Mouse (Mus musculus): ENCODE results near the gene Cfap126. TPM values are rescaled to one million over a fixed set of nuclear protein-coding genes. Genes with fewer than 3 reads are reported as not detected.

Gene Cfap126
- polyA plus RNA-seq, 1 experiment from 2014 or later: 2.6 TPM

DNA sequence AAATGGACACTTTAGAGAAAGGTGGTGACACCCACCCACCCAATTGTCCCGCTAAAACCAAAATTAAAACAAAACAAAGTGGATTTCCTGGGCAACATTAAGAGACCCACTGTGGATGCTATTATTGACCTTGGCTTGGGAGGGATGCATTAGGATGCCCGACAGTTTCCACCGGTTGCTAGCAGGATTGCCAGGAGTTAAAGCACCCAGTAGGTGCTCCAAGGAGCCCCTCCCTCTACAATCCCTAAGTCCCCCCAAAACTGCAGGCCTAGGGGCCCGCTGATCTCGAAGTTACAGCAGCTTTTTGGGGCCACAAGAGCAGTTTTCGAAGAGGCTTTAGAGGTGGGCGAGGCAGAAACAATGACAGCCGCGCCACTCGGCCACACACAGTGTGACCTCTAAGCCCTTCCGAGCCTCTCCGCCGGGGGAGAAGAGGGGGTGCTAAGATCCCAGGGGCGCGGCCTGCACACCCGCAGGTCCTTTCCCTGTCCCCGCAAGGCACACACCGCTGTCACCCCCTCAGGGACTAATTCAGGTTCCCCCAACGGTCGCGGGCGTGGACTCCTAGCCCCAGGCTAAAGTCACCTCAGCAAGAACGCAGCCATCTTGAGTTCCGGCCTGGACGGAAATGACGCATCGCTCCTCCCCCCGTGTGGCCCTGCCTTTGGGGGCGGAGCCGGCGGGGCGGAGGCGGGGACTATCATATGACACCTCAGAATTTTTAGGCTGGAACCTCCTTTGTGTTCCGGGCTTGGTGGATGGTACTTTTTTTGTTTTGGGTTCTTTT is 36.4 kb downstream of the Cfap126 start, which contains the start of the genes Sdhc and Mpz:
Sdhc (minus strand) TSS at position 630 of the 787 bp plus-strand sequence.
Mpz (plus strand) TSS at position 738 of the 787 bp plus-strand sequence.
- Histone ChIP-seq H3K4me1 (ENCODE audit: control insufficient read depth, insufficient read depth, low read length) (peaks cover 13% of the 10 kb centered on the region), H3K9me3 (ENCODE audit: control insufficient read depth, low read depth, low read length) (no peaks in the 10 kb centered on the region), H3K27me3 (ENCODE audit: control insufficient read depth, insufficient read depth, low read length) (no peaks in the 10 kb centered on the region), H3K4me2 (replicated peaks; ENCODE audit: low read depth, low read length) (peak within 1 kb of the TSS; percentile 69), H3K9ac (replicated peaks; ENCODE audit: low read depth, low read length) (peak within 1 kb of the TSS; percentile 84), H3K36me3 (ENCODE audit: control insufficient read depth, insufficient read depth, low read length) (peaks cover 4% of the 10 kb centered on the region; the same call in 1 of the 2 replicates), H3K4me3 (ENCODE audit: low read depth, low read length) (peak within 1 kb of the TSS; percentile 97), H3K27ac (ENCODE audit: low read length) (peak within 1 kb of the TSS; percentile 75)
- peak; percentile 95 for ATAC-seq (ENCODE audit: insufficient number of reproducible peaks, insufficient read depth, low FRiP score, low read depth)
- WGBS: under 1% methylated on average over 34 of the region's 34 CpGs

DNA sequence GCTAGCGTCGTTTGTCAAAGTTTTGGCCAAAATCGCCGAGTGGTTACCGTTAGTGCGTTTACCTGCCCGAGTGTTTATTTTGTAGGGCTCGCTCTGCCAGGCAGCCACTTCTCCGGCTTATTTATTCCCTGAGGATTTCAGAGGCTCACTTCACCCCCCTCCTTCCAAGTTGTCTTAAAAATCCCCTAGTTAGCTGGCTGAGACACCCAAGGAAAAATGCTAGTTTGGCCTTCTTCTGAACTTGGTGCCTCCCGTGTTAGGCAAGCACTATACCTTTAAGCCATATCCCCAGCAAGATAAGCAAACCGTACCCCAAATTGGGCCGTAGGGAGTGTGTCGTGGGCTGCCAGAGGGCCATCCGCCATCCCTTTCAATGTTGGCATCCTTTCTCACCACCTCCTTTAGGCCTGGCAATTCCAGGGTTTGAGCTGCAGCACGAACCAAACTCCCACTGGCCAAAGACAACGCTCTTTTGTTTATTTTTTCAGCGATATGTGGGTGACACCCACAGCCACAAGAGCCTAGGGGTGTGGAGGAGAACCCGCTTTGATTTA is 37.2 kb downstream of the Cfap126 start:
- no peak for ATAC-seq (ENCODE audit: insufficient number of reproducible peaks, insufficient read depth, low FRiP score, low read depth)
- Histone ChIP-seq H3K4me3 (ENCODE audit: low read depth, low read length) (peak overlapping the region; percentile 97), H3K36me3 (ENCODE audit: control insufficient read depth, insufficient read depth, low read length) (no peaks in the 10 kb centered on the region), H3K27me3 (ENCODE audit: control insufficient read depth, insufficient read depth, low read length) (no peaks in the 10 kb centered on the region), H3K4me1 (ENCODE audit: control insufficient read depth, insufficient read depth, low read length) (peaks cover 13% of the 10 kb centered on the region), H3K27ac (ENCODE audit: low read length) (peak overlapping the region; percentile 75), H3K4me2 (replicated peaks; ENCODE audit: low read depth, low read length) (peak overlapping the region; percentile 69), H3K9me3 (ENCODE audit: control insufficient read depth, low read depth, low read length) (no peaks in the 10 kb centered on the region), H3K9ac (replicated peaks; ENCODE audit: low read depth, low read length) (peak overlapping the region; percentile 38; the same call in 1 of the 2 replicates)
- WGBS: 2% methylated on average over 18 of the region's 18 CpGs

- H3K9ac ChIP-seq (replicated peaks; ENCODE audit: low read depth, low read length): no peak overlapping the region
- WGBS: 78% methylated on average over 4 of the region's 4 CpGs
- peaks cover 13% of the 10 kb centered on the region for H3K4me1 ChIP-seq (ENCODE audit: control insufficient read depth, insufficient read depth, low read length)
- H3K9me3 ChIP-seq (ENCODE audit: control insufficient read depth, low read depth, low read length): no peaks in the 10 kb centered on the region
- no peak overlapping the region for H3K27ac ChIP-seq (ENCODE audit: low read length)
- no peaks in the 10 kb centered on the region for H3K27me3 ChIP-seq (ENCODE audit: control insufficient read depth, insufficient read depth, low read length)
- no peak overlapping the region for H3K4me2 ChIP-seq (replicated peaks; ENCODE audit: low read depth, low read length)
- H3K4me3 ChIP-seq (ENCODE audit: low read depth, low read length): no peak overlapping the region
- no peak for ATAC-seq (ENCODE audit: insufficient number of reproducible peaks, insufficient read depth, low FRiP score, low read depth)
- no peaks in the 10 kb centered on the region for H3K36me3 ChIP-seq (ENCODE audit: control insufficient read depth, insufficient read depth, low read length)
Measured at GRCm38 (mm10) chr1:171151966-171152365, 38.2 kb downstream of the Cfap126 start.

- no peak for ATAC-seq (ENCODE audit: insufficient number of reproducible peaks, insufficient read depth, low FRiP score, low read depth)
- H3K36me3 ChIP-seq (ENCODE audit: control insufficient read depth, insufficient read depth, low read length): no peaks in the 10 kb centered on the region
- no peaks in the 10 kb centered on the region for H3K9me3 ChIP-seq (ENCODE audit: control insufficient read depth, low read depth, low read length)
- 0 out of 2 replicates have a peak, but pooled peaks cover 8% of the 10 kb centered on the region for H3K4me1 ChIP-seq (ENCODE audit: control insufficient read depth, insufficient read depth, low read length)
- no peak overlapping the region for H3K27ac ChIP-seq (ENCODE audit: low read length)
- H3K4me3 ChIP-seq (ENCODE audit: low read depth, low read length): no peak overlapping the region
- no peaks in the 10 kb centered on the region for H3K27me3 ChIP-seq (ENCODE audit: control insufficient read depth, insufficient read depth, low read length)
- H3K4me2 ChIP-seq (replicated peaks; ENCODE audit: low read depth, low read length): no peak overlapping the region
- 63% methylated on average over 3 of the region's 3 CpGs for WGBS
- H3K9ac ChIP-seq (replicated peaks; ENCODE audit: low read depth, low read length): no peak overlapping the region
Measured at GRCm38 (mm10) chr1:171156644-171157043, 42.9 kb downstream of the Cfap126 start.

GRCm38 (mm10) chr1:171157965-171158364 is 44.2 kb downstream of the Cfap126 start:
- Histone ChIP-seq H3K36me3 (ENCODE audit: control insufficient read depth, insufficient read depth, low read length) (no peaks in the 10 kb centered on the region), H3K27ac (ENCODE audit: low read length) (no peak overlapping the region), H3K4me3 (ENCODE audit: low read depth, low read length) (no peak overlapping the region), H3K9ac (replicated peaks; ENCODE audit: low read depth, low read length) (no peak overlapping the region), H3K4me2 (replicated peaks; ENCODE audit: low read depth, low read length) (no peak overlapping the region), H3K9me3 (ENCODE audit: control insufficient read depth, low read depth, low read length) (no peaks in the 10 kb centered on the region), H3K27me3 (ENCODE audit: control insufficient read depth, insufficient read depth, low read length) (no peaks in the 10 kb centered on the region), H3K4me1 (ENCODE audit: control insufficient read depth, insufficient read depth, low read length) (0 out of 2 replicates have a peak, but pooled peaks cover 8% of the 10 kb centered on the region)
- no peak for ATAC-seq (ENCODE audit: insufficient number of reproducible peaks, insufficient read depth, low FRiP score, low read depth)

GRCm38 (mm10) chr1:171159485-171159975 is 45.8 kb downstream of the Cfap126 start:
- no peaks in the 10 kb centered on the region for H3K9me3 ChIP-seq (ENCODE audit: control insufficient read depth, low read depth, low read length)
- H3K36me3 ChIP-seq (ENCODE audit: control insufficient read depth, insufficient read depth, low read length): no peaks in the 10 kb centered on the region
- peak; percentile 79 for ATAC-seq (ENCODE audit: insufficient number of reproducible peaks, insufficient read depth, low FRiP score, low read depth)
- H3K27ac ChIP-seq (ENCODE audit: low read length): no peak overlapping the region
- peak overlapping the region; percentile 41 for H3K4me2 ChIP-seq (replicated peaks; ENCODE audit: low read depth, low read length)
- no peaks in the 10 kb centered on the region for H3K27me3 ChIP-seq (ENCODE audit: control insufficient read depth, insufficient read depth, low read length)
- 0 out of 2 replicates have a peak, but pooled peaks cover 8% of the 10 kb centered on the region for H3K4me1 ChIP-seq (ENCODE audit: control insufficient read depth, insufficient read depth, low read length)
- peak overlapping the region; percentile 21 for H3K4me3 ChIP-seq (ENCODE audit: low read depth, low read length)
- H3K9ac ChIP-seq (replicated peaks; ENCODE audit: low read depth, low read length): no peak overlapping the region
- 4% methylated on average over 15 of the region's 15 CpGs for WGBS

DNA sequence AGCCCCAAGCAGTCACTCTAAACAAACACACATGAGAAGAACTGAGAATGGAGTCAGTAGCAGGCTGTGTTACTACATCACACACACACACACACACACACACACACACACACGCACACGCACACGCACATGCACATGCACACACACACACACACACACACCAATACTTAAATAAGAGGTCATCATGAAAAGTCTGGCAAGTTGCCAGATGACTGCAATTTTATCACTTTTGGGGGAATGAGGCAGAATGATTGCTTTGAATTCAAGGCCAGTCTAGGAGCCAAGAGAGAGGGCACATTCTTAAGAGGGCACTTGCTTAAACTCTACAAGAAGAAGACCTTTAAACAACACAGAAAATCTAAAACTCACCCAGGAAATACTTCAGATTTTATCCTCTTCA is 48.8 kb downstream of the Cfap126 start:
- H3K4me3 ChIP-seq (ENCODE audit: low read depth, low read length): no peak overlapping the region
- H3K4me1 ChIP-seq (ENCODE audit: control insufficient read depth, insufficient read depth, low read length): 0 out of 2 replicates have a peak, but pooled peaks cover 8% of the 10 kb centered on the region
- no peaks in the 10 kb centered on the region for H3K9me3 ChIP-seq (ENCODE audit: control insufficient read depth, low read depth, low read length)
- H3K27ac ChIP-seq (ENCODE audit: low read length): no peak overlapping the region
- H3K4me2 ChIP-seq (replicated peaks; ENCODE audit: low read depth, low read length): no peak overlapping the region
- no peak overlapping the region for H3K9ac ChIP-seq (replicated peaks; ENCODE audit: low read depth, low read length)
- H3K36me3 ChIP-seq (ENCODE audit: control insufficient read depth, insufficient read depth, low read length): no peaks in the 10 kb centered on the region
- 90% methylated on average over 3 of the region's 3 CpGs for WGBS
- H3K27me3 ChIP-seq (ENCODE audit: control insufficient read depth, insufficient read depth, low read length): no peaks in the 10 kb centered on the region
- no peak for ATAC-seq (ENCODE audit: insufficient number of reproducible peaks, insufficient read depth, low FRiP score, low read depth)

DNA sequence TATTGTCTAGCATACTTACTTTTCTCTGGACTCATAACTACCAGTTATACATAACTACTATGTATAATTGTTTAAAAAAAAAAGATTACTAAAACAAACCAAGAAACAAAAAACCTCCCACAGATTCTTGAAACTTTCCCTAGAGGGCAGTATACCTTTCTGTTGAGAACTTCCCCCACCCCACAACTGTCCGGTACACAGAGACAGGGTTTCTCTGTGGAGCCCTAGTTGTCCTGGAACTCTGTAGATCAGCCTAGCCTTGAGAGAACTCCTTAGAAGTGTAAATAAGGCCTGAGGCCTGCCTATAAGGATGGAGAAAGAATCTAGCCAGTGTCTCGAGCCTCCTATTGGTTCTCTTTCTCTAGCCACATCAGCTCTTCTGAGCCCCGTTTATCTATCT is 50.5 kb downstream of the Cfap126 start:
- ATAC-seq (ENCODE audit: insufficient number of reproducible peaks, insufficient read depth, low FRiP score, low read depth): no peak
- Histone ChIP-seq H3K9ac (replicated peaks; ENCODE audit: low read depth, low read length) (no peak overlapping the region), H3K27ac (ENCODE audit: low read length) (no peak overlapping the region), H3K4me2 (replicated peaks; ENCODE audit: low read depth, low read length) (no peak overlapping the region), H3K27me3 (ENCODE audit: control insufficient read depth, insufficient read depth, low read length) (no peaks in the 10 kb centered on the region), H3K9me3 (ENCODE audit: control insufficient read depth, low read depth, low read length) (no peaks in the 10 kb centered on the region), H3K4me1 (ENCODE audit: control insufficient read depth, insufficient read depth, low read length) (0 out of 2 replicates have a peak, but pooled peaks cover 8% of the 10 kb centered on the region), H3K4me3 (ENCODE audit: low read depth, low read length) (no peak overlapping the region), H3K36me3 (ENCODE audit: control insufficient read depth, insufficient read depth, low read length) (no peaks in the 10 kb centered on the region)
- 37% methylated on average over 3 of the region's 3 CpGs for WGBS
